Mouse (Mus musculus) embryonic facial prominence, embryonic 11.5 days (tissue): ENCODE data around the gene Hivep2. TPM values are rescaled to one million over a fixed set of nuclear protein-coding genes. Genes with fewer than 3 reads are reported as not detected.

Experiments used
- ATAC-seq: fragments of 200-750 bp; cut with Nextera tagmentation; replicated peaks from 2 replicates; pipeline ENCODE4 v1.8.0; 2017; ENCODE audit warnings: low read depth; ENCODE audit not compliant: insufficient number of reproducible peaks, low FRiP score, low TSS enrichment
- DNase-seq: peaks from one replicate; pipeline ENCODE4 v3.0.0-alpha.2; 2015; ENCODE audit warnings: low spot score
- H3K27ac ChIP-seq: fragments of 300-500 bp; sonication (generic); replicated peaks from 2 replicates; pipeline ENCODE4 v1.5.1; 2014; ENCODE audit warnings: mild to moderate bottlenecking, low read depth, low read length, control low read depth
- H3K27me3 ChIP-seq: fragments of 300-500 bp; sonication (generic); 2 replicates; pipeline ENCODE4 v1.6.1; 2014; ENCODE audit warnings: mild to moderate bottlenecking, low read length, moderate library complexity, mixed read lengths; ENCODE audit not compliant: control insufficient read depth, insufficient read depth
- H3K36me3 ChIP-seq: fragments of 300-500 bp; sonication (generic); replicated peaks from 2 replicates; pipeline ENCODE4 v1.6.1; 2014; ENCODE audit warnings: low read depth, mild to moderate bottlenecking, low read length, moderate library complexity, mixed read lengths; ENCODE audit not compliant: control insufficient read depth, insufficient read depth
- H3K4me1 ChIP-seq: fragments of 300-500 bp; sonication (generic); 2 replicates; pipeline ENCODE4 v1.6.1; 2014; ENCODE audit warnings: low read length, mixed read lengths; ENCODE audit not compliant: control insufficient read depth, insufficient read depth
- H3K4me2 ChIP-seq: fragments of 300-500 bp; sonication (generic); 2 replicates; pipeline ENCODE4 v1.6.1; 2014; ENCODE audit warnings: low read depth, mild to moderate bottlenecking, control low read depth, low read length, moderate library complexity
- H3K4me3 ChIP-seq: fragments of 300-500 bp; sonication (generic); 2 replicates; pipeline ENCODE4 v1.5.1; 2014; ENCODE audit warnings: low read depth, low read length, control low read depth
- H3K9ac ChIP-seq: fragments of 300-500 bp; sonication (generic); replicated peaks from 2 replicates; pipeline ENCODE4 v1.6.1; 2014; ENCODE audit warnings: mild to moderate bottlenecking, control low read depth, low read length
- H3K9me3 ChIP-seq: fragments of 300-500 bp; sonication (generic); replicated peaks from 2 replicates; pipeline ENCODE4 v1.6.1; 2016; ENCODE audit warnings: mild to moderate bottlenecking, low read length, inconsistent platforms, mixed read lengths; ENCODE audit not compliant: control insufficient read depth
- WGBS: fragments of 180-500 bp; shearing (Covaris S2); extraction: QIAGEN DNeasy Blood & Tissue Kit; methylation state at CpG from one replicate; pipeline ENCODE4 v1.1.7; 2014; 5-methylcytosine and 5-hydroxymethylcytosine counted together
- polyA plus RNA-seq: library from polyadenylated mRNA; unstranded; fragments of >200 nt; fragmentation: Nextera tagmentation; extraction: Ambion mirVana; gene quantifications from 2 replicates; pipeline ENCODE4 v1.2.1, GENCODE M21; 2014

The Hivep2 gene
- polyA plus RNA-seq, 1 experiment from 2014 or later, result 4.4 TPM

DNA sequence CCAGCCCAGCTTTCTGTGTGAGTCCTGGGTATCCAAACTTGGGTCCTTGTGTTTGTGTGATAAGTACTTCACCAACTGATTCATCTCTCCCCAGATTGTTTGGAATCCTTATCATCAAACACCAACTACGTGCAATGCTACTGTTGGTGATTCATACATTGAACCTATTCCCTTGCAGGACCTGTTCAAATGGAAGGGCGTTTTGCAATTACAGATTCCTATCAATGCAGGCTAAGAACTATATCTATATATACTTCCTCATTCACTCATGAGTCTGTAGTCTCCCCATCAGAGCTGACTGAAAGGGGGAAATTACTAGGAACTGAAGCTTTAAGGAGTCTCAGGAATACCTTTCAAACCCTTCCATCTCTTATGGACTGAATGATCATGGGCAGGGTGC, 24.5 kb upstream of the Hivep2 start:
- Histone ChIP-seq H3K9ac (no peak overlapping the region), H3K9me3 (no peaks in the 10 kb centered on the region), H3K4me1 (no peaks in the 10 kb centered on the region), H3K27ac (no peak overlapping the region), H3K27me3 (no peaks in the 10 kb centered on the region), H3K36me3 (no peaks in the 10 kb centered on the region), H3K4me3 (no peak overlapping the region), H3K4me2 (no peak overlapping the region)
- DNase-seq, result no peak
- WGBS, result 97% methylated on average over 2 of the region's 2 CpGs
- ATAC-seq, result no peak

DNA sequence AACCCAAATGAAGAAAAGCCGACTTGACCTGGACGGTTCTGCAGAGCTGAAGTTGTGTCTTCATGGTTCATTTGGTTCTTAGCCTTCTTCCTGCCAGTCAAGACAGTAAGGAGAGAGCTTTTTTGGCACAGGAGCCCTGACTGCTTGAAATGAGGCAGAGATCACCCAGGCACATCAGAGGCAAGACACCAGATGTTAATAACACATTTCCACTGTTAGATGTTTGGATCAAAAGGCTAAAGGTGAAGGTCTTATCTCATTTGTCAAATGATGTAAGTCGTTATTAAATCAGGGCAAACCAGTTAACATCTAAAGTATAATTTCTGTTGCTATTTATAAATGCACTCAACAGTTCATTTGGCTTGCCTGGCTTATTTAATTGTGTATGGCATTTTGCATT, 22.2 kb upstream of the Hivep2 start:
- H3K4me2 ChIP-seq, result no peak overlapping the region
- 59% methylated on average over 3 of the region's 3 CpGs for WGBS

DNA sequence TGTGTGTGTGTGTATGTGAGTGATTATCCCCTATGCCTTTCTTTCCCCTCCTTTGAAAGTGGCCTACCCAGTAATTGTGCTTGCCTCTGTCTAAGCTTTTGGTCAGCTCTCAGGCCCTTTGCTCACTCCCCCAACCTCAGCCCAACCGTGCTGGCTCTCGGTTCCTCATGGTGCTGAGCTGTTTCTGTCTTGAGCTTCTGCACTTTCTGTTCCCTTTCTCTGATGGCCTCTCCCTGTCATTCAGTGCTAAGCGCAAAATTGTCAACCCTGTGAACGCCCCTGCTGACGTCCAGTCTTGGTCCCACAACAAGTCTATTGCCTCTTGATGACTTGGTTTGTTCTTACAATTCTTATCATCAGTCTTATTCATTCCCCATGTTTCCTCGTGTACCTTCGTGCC, 19.4 kb upstream of the Hivep2 start:
- DNase-seq, result no peak
- no peaks in the 10 kb centered on the region for H3K27me3 ChIP-seq
- no peak for ATAC-seq
- H3K4me3 ChIP-seq, result no peak overlapping the region
- H3K4me1 ChIP-seq, result no peaks in the 10 kb centered on the region
- no peak overlapping the region for H3K27ac ChIP-seq
- no peak overlapping the region for H3K4me2 ChIP-seq
- H3K9me3 ChIP-seq, result no peaks in the 10 kb centered on the region
- 73% methylated on average over 7 of the region's 7 CpGs for WGBS
- no peak overlapping the region for H3K9ac ChIP-seq
- no peaks in the 10 kb centered on the region for H3K36me3 ChIP-seq

More for the DNA sequence above, 22.2 kb upstream of the Hivep2 start:
- no peaks in the 10 kb centered on the region for H3K9me3 ChIP-seq
- DNase-seq, result no peak
- H3K27me3 ChIP-seq, result no peaks in the 10 kb centered on the region
- no peaks in the 10 kb centered on the region for H3K4me1 ChIP-seq
- ATAC-seq, result no peak
- no peaks in the 10 kb centered on the region for H3K36me3 ChIP-seq
- no peak overlapping the region for H3K9ac ChIP-seq
- H3K27ac ChIP-seq, result no peak overlapping the region
- H3K4me3 ChIP-seq, result no peak overlapping the region

DNA sequence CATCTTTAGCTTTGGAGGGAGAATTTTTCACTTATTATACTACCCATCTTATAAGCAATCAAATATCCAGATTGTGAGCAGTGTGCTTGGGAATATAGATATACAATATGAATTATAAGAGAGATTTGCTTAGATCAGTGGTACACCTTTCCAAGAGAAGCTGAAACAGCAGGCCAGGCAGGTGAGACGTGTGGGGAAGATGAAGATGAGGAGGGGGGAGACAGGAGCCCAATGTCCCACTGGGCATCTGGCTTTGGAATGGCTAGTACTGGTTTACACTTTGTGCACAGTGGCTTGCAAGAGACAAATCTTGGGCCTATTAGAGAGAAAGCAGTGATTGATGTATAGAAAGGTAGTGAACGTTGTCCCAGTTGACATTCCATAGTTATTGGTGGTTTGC, 2.9 kb upstream of the Hivep2 start:
- H3K36me3 ChIP-seq, result no peaks in the 10 kb centered on the region
- no peaks in the 10 kb centered on the region for H3K27me3 ChIP-seq
- no peaks in the 10 kb centered on the region for H3K9me3 ChIP-seq
- no peak overlapping the region for H3K9ac ChIP-seq
- H3K27ac ChIP-seq, result no peak overlapping the region
- 56% methylated on average over 2 of the region's 2 CpGs for WGBS
- no peak overlapping the region for H3K4me3 ChIP-seq
- no peak overlapping the region for H3K4me2 ChIP-seq
- ATAC-seq, result no peak
- no peak for DNase-seq
- H3K4me1 ChIP-seq, result peaks cover 2% of the 10 kb centered on the region; the same call in 1 of the 2 replicates

- H3K9ac ChIP-seq, result no peak overlapping the region; the same call in 1 of the 2 replicates
- no peak for DNase-seq
- H3K4me3 ChIP-seq, result peak overlapping the region; percentile 74
- H3K27ac ChIP-seq, result no peak overlapping the region
- peaks cover 4% of the 10 kb centered on the region; the same call in 1 of the 2 replicates for H3K4me1 ChIP-seq
- no peaks in the 10 kb centered on the region for H3K36me3 ChIP-seq
- H3K27me3 ChIP-seq, result no peaks in the 10 kb centered on the region
- no peak for ATAC-seq
- H3K4me2 ChIP-seq, result peak overlapping the region; percentile 98
- H3K9me3 ChIP-seq, result no peaks in the 10 kb centered on the region
- 9% methylated on average over 8 of the region's 8 CpGs for WGBS
Measured at GRCm38 (mm10) chr10:13963908-13964500, 1.9 kb upstream of the Hivep2 start.

DNA sequence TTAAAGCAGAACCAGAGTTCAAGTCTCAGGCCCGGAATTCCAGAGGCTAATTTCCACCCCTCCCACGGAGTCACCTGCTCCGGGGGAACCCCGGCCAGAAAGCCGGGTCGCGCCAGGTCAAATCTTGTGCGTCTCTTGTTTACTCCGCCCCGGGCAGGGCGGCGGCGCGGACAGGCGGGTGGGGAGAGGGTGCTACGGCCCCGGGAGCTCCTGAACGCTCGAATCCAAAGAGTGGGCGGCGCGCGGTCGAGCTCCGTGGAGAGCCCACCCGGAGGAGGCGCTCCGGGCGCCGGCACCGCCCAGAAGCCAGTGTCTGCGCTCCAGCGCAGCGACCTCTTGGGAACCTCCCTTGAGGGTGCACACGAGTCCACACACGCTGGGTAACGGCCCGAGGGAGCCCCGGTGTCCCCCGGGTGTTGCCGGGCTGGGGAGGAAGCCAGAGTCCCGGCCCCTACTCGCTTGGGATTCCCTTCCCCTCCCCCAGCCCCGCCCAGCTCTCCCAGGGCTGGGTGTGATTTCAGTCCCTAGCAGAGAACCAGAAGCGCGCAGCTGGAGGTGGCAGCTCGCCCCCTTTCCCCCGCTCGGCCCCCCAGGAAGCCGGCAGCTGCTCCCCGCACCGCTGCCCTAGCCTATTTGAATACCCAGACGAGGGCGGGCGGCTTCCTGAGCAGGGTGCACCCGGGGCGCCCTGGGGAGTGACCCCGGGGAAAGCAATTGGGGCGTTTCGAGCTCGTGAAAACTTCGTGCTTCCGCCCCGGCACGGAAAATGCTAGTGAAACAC, 1.2 kb upstream of the Hivep2 start:
- Histone ChIP-seq H3K9ac (peak overlapping the region; percentile 78), H3K4me3 (peak overlapping the region; percentile 74), H3K36me3 (no peaks in the 10 kb centered on the region), H3K9me3 (no peaks in the 10 kb centered on the region), H3K27ac (peak overlapping the region; percentile 52), H3K4me1 (peaks cover 4% of the 10 kb centered on the region; the same call in 1 of the 2 replicates), H3K4me2 (peak overlapping the region; percentile 98), H3K27me3 (no peaks in the 10 kb centered on the region)
- DNase-seq, result peak; percentile 64
- ATAC-seq, result peak; percentile 30
- under 1% methylated on average over 58 of the region's 65 CpGs for WGBS

DNA sequence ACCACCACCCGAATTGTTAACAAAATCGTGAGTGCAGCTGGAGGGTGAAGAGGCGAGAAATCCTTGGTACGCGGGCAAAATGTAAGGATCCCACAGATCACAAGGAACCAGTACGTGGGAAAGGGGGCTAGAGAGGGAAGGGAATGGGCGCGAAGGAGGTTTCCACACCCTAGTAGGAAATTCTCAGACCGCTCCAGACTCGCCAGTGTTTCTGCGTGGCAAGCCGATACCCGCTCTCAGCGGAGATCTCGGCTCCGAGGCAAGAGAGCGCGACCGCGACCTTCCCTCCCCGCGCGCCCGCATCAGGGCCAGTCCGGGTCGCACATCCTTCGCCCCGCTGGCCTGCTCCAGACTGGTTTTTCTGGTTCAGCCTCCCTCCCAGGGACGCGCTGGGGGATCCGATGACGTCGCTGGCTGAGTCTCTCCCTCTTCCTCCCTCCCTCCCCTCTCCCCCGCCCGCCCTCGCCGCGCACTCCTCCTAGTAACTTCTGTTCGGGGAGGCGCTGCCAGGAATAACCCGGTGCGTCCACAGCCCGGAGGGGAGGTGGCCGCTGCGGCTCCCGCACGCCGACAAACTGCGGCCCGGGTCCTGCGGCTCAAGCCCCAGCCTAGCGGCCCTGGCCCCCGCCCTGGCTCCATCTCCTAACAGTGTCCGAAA, 430 bp upstream of the Hivep2 start:
- Histone ChIP-seq H3K9me3 (no peaks in the 10 kb centered on the region), H3K4me2 (peak overlapping the region; percentile 98), H3K27me3 (no peaks in the 10 kb centered on the region), H3K4me3 (peak overlapping the region; percentile 74), H3K27ac (peak overlapping the region; percentile 52), H3K9ac (peak overlapping the region; percentile 78), H3K36me3 (no peaks in the 10 kb centered on the region), H3K4me1 (peaks cover 4% of the 10 kb centered on the region; the same call in 1 of the 2 replicates)
- ATAC-seq (peak; percentile 85), DNase-seq (peak; percentile 87)
- under 1% methylated on average over 54 of the region's 54 CpGs for WGBS
